Mouse (Mus musculus) small intestine, adult 2 months (tissue): ENCODE data around the gene Fgfrl1.

ENCODE experiments used
- CTCF ChIP-seq: fragments of 200-500 bp; IDR thresholded peaks from 2 replicates; pipeline ENCODE4 v1.5.1; 2012; ENCODE audit warnings: low read depth, mild to moderate bottlenecking, control low read depth, inconsistent platforms, low read length, moderate library complexity, mixed read lengths; ENCODE audit not compliant: insufficient replicate concordance, insufficient read length; ENCODE audit errors: extremely low read depth
- POLR2A ChIP-seq: fragments of 200-500 bp; IDR thresholded peaks from 2 replicates; pipeline ENCODE4 v1.6.1; 2012; ENCODE audit warnings: low read depth, mild to moderate bottlenecking, control low read depth, inconsistent platforms, low read length, moderate library complexity

DNA sequence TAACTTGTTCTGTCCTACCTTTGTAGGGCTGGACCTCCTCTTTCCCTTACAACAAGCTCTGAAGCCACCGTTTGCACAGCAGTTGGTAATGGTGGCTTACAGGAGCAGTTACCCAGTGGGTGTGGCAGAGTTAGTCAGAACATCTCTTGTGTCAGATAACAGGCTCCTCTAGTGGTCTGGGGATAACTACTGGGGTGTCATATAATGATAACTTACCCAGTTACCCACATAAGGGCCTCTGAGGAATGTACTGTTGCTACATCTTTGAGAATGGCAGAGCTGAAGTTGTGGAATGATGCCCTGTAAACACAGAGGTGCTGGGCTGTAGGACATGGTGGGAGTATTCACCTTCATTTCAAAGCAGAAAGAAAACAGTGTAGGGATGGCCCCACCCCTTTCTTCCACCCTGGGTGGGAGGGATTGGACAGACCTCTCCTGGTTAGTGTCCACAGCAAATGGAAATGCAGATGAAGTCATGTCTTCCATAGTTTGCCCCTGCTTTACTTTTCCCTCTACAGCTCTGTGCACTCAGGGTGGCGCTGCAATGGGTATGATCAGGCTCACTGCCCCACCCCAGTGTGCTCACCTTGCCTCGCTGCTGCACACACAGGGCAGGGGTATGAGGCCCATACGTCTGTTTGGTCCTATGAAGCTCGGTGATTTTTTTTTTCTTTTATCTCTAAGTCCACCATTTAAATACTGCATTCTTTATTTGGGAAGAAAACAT lies 15.2 kb upstream of the Fgfrl1 start:
- TF ChIP-seq CTCF (no peak), POLR2A (no peak)
